Mouse (Mus musculus): ENCODE results near the gene Gm11569. TPM values are rescaled to one million over a fixed set of nuclear protein-coding genes. Genes with fewer than 3 reads are reported as not detected.
"Not testable (repeated sequence)": the region's sequence is repeated elsewhere in the genome, so short reads cannot be mapped to it uniquely, and the experiment has no call there.

Gm11569 gene
- not detected for total RNA-seq (2021)
- long read RNA-seq, experiment 1 = 0 reads
- long read RNA-seq, experiment 2 = 0 reads

DNA sequence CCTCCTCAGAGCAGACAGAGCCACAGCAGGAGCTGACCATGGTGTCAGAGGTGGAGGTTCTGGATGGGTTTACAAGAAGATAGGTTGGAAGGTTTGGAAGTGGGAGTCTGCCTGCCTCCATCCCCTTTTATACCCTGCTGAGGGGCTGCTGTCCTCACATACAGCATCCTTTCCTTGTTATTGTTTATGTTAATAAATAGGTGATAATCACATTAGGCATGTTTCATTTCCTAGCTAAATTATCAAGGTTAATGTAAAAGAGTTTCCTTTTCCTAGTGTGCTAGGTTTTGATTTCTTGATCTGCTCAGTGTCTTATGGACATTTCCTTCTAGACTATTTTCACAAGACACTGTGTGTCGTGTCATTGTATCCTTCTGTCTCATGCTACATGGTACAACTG lies at the start of gene Gm11569:
TSS of gene Gm11569 (minus strand) at position 101 of the 400 bp plus-strand sequence.
- DNase-seq = not testable (repeated sequence)

DNA sequence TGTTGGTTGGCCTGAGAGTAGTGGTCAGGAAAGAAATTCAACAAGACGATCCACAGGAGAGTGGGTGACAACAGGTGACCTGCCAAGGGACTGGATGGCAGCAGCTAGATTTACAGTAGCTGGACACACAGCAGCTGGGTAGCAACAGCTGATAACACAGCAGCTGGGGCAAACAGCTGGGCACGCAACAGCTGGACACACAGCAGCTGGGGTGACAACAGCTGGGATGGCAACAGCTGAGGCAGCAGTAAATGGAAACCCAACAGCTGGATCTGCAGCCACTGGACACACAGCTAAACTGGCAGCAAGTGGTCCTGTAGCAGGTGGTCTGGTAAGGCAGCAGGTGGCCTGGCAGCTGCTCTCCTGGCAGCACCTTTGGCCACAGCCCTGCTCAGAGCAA lies 48.0 kb upstream of the Gm11569 start:
- DNase-seq = no peak

DNA sequence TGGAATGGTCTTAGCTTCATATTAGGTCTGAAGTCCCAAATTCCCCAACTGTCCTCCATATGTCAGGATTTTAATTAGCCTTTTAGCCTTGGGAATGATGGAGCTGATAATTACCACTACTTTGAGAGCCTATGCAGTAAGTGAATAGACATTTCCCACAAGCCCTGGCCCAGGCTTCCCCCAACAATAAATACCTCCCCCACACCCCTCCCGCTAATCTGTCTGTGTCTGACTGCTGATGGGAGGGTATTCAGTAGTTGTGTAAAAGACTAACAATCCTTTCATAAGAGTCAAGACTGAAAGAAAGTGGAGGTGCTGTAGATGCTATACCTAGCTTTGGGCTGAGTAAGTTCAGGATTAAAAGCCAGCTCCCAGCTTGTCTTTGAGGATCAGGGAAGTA lies 43.5 kb upstream of the Gm11569 start:
- DNase-seq = no peak

GRCm38 (mm10) chr11:99837966-99838365 lies 39.2 kb upstream of the Gm11569 start, which contains the start of gene 2300003K06Rik:
Gene 2300003K06Rik (minus strand): TSS chr11:99838066.
- no peak for DNase-seq

- DNase-seq = not testable (repeated sequence)
Observed at GRCm38 (mm10) chr11:99815566-99815965, 16.8 kb upstream of the Gm11569 start, which contains the start of gene Gm11564. Gene Gm11564 (minus strand): TSS chr11:99815666.

GRCm38 (mm10) chr11:99809792-99810191 lies 11.1 kb upstream of the Gm11569 start, which contains the start of gene Krtap4-13:
Gene Krtap4-13 (minus strand): TSS chr11:99809892.
- not testable (repeated sequence) for DNase-seq

DNA sequence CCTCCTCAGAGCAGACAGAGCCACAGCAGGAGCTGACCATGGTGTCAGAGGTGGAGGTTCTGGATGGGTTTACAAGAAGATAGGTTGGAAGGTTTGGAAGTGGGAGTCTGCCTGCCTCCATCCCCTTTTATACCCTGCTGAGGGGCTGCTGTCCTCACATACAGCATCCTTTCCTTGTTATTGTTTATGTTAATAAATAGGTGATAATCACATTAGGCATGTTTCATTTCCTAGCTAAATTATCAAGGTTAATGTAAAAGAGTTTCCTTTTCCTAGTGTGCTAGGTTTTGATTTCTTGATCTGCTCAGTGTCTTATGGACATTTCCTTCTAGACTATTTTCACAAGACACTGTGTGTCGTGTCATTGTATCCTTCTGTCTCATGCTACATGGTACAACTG lies 5.6 kb upstream of the Gm11569 start, which contains the start of gene Gm11554:
TSS of gene Gm11554 (minus strand) at position 101 of the 400 bp plus-strand sequence.
- not testable (repeated sequence) for DNase-seq

- no peak for DNase-seq
Observed at GRCm38 (mm10) chr11:99793367-99793766, 5.4 kb downstream of the Gm11569 start, which contains the start of gene Gm11596. Gene Gm11596 (minus strand): TSS chr11:99793467.

DNA sequence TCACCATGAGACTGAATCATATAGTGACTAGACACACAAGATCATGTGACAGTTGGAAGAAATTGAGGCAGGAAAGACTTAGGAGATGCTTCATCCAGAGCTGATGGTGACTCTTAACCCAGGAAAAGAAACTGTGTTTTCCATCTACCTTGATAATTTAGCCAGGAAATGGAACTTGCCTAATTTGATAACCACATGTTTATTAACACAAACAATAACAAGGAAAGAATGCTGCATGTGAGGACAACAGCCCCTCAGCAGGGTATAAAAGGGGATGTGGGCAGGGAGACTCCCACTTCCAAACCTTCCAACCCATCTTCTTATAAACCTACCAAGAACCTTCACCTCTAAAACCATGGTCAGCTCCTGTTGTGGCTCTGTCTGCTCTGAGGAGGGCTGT lies 13.8 kb downstream of the Gm11569 start, which contains the start of gene Krtap4-9:
TSS of gene Krtap4-9 (plus strand) at position 301 of the 400 bp plus-strand sequence.
- DNase-seq = not testable (repeated sequence)

DNA sequence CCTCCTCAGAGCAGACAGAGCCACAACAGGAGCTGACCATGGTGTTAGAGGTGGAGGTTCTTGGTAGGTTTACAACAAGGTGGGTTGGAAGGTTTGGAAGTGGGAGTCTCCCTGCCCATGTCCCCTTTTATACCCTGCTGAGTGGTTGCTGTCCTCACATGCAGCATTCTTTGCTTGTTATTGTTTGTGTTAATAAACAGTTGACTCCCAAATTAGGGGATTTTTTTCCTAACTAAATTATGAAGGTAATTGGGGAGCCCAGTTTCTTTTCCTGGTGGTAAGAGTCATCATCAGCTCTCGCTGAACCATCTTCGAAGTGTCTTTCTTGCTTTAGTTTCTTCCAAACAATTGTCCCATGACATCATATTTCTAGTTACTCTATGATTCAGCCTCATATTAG lies 18.1 kb downstream of the Gm11569 start, which contains the start of gene Krtap4-8:
TSS of gene Krtap4-8 (minus strand) at position 101 of the 400 bp plus-strand sequence.
- DNase-seq = no peak

DNA sequence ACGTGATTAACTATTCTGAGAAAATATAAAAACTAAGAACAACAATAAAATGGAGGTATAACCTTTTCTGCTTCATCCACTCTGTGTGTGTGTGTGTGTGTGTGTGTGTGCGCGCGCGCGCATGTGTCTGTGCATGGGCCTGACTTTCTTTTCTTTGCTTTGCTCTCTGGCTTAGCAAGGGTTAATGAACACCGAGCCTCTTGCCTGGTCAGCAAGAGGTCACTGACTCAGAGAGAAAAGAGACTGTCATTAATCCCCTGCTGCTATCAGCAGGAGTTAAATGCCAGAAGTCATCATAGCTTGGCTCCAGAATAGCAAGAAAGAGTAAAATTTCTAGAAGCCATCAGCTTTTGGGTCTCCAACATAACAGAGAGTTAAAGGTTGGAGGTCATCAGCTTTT lies 20.3 kb downstream of the Gm11569 start:
- DNase-seq = no peak

DNA sequence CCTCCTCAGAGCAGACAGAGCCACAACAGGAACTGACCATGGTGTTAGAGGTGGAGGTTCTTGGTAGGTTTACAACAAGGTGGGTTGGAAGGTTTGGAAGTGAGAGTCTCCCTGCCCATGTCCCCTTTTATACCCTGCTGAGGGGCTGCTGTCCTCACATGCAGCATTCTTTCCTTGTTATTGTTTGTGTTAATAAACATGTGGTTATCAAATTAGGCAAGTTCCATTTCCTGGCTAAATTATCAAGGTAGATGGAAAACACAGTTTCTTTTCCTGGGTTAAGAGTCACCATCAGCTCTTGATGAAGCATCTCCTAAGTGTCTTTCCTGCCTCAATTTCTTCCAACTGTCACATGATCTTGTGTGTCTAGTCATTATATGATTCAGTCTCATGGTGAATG lies 25.9 kb downstream of the Gm11569 start, which contains the start of gene Gm11595:
TSS of gene Gm11595 (minus strand) at position 101 of the 400 bp plus-strand sequence.
- DNase-seq = not testable (repeated sequence)

DNA sequence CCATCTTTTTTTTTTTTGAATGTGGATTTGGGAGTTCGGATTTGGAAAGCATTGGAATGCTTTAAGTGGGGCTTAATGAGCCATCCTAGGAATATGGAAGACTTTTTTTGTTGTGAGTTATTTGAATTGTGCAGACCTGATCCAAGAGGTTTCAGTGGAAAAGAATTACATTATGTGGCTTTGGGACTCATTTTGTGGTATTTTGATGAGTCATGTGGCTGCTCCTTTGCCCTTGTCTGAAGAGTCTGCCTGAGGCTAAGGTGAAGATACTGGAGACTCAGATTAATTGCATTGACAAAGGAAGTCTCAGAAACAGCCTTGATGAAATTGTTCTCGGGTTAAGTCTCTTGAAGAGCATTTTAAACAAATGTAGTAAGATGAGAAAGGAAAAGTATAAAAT lies 30.3 kb downstream of the Gm11569 start:
- no peak for DNase-seq

DNA sequence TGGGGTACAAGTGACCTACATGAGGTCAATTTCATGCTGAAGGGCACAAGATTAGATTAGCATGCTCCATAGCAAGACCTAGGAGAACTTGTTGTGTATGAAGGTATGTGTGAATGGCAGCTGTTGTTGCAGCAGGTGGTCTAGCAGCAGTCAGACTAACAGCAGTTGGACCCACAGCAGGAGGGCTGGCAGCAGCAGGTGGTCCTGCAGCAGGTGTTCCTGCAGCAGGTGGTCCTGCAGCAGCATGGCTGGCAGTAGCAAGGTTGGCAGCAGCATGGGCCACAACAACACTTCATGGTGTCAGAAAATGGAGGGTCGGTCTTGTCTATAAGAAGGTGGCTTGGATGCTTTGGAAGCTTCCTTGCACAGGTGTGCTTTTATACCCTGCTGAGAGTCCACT lies 39.9 kb downstream of the Gm11569 start:
- DNase-seq = no peak

Other genes starting within 250 kb of the Gm11569 start
- gene Krtap3-3, start 248.1 kb downstream of the Gm11569 start, total RNA-seq (2021) = not detected
- not detected for gene Krtap3-2, start 242.1 kb downstream of the Gm11569 start, total RNA-seq (2021)
- gene Gm11939, start 239.5 kb downstream of the Gm11569 start, total RNA-seq (2021) = not detected
- not detected for gene Krtap3-1, start 232.3 kb downstream of the Gm11569 start, total RNA-seq (2021)
- gene Krtap1-5, start 217.9 kb downstream of the Gm11569 start, total RNA-seq (2021) = not detected
- gene Krtap1-4, start 215.3 kb downstream of the Gm11569 start, total RNA-seq (2021) = not detected
- not detected for gene Krtap1-3, start 207.6 kb downstream of the Gm11569 start, total RNA-seq (2021)
- gene Krtap9-3, start 200.8 kb downstream of the Gm11569 start, total RNA-seq (2021) = not detected
- not detected for gene Gm11938, start 195.6 kb downstream of the Gm11569 start, total RNA-seq (2021)
- gene Gm11937, start 188.7 kb downstream of the Gm11569 start, total RNA-seq (2021) = not detected
- gene Krtap2-4, start 184.1 kb downstream of the Gm11569 start, total RNA-seq (2021) = not detected
- not detected for gene Gm11562, start 178.5 kb downstream of the Gm11569 start, total RNA-seq (2021)
- gene Krtap4-1, start 170.7 kb downstream of the Gm11569 start, total RNA-seq (2021) = not detected
- gene Krtap4-2, start 163.8 kb downstream of the Gm11569 start, total RNA-seq (2021) = not detected
- not detected for gene Krtap4-7, start 154.8 kb downstream of the Gm11569 start, total RNA-seq (2021)
- gene Gm11555, start 148.7 kb downstream of the Gm11569 start, total RNA-seq (2021) = not detected
- not detected for gene Gm11563, start 140.0 kb downstream of the Gm11569 start, total RNA-seq (2021)
- gene Krtap4-6, start 133.0 kb downstream of the Gm11569 start, total RNA-seq (2021) = not detected
- gene Gm14190, start 108.2 kb downstream of the Gm11569 start, total RNA-seq (2021) = not detected
- gene Gm14180, start 64.6 kb downstream of the Gm11569 start, total RNA-seq (2021) = not detected
- not detected for gene Gm11595, start 26.0 kb downstream of the Gm11569 start, total RNA-seq (2021)
- gene Krtap4-8, start 18.2 kb downstream of the Gm11569 start, total RNA-seq (2021) = not detected
- not detected for gene Krtap4-9, start 13.7 kb downstream of the Gm11569 start, total RNA-seq (2021)
- not detected for gene Gm11596, start 5.5 kb downstream of the Gm11569 start, total RNA-seq (2021)
- not detected for gene Gm11554, start 5.5 kb upstream of the Gm11569 start, total RNA-seq (2021)
- gene Krtap4-13, start 11.0 kb upstream of the Gm11569 start, total RNA-seq (2021) = not detected
- gene Gm11564, start 16.7 kb upstream of the Gm11569 start, total RNA-seq (2021) = not detected
- gene 2300003K06Rik, start 39.1 kb upstream of the Gm11569 start, total RNA-seq (2021) = not detected
- not detected for gene Krtap4-16, start 52.7 kb upstream of the Gm11569 start, total RNA-seq (2021)
- gene Gm11568, start 59.0 kb upstream of the Gm11569 start, total RNA-seq (2021) = not detected
- not detected for gene Gm11559, start 65.5 kb upstream of the Gm11569 start, total RNA-seq (2021)
- gene Krtap9-1, start 74.5 kb upstream of the Gm11569 start, total RNA-seq (2021) = not detected
- gene Gm11567, start 80.3 kb upstream of the Gm11569 start, total RNA-seq (2021) = not detected
- not detected for gene Krtap31-1, start 109.0 kb upstream of the Gm11569 start, total RNA-seq (2021)
- not detected for gene Gm11565, start 115.8 kb upstream of the Gm11569 start, total RNA-seq (2021)
- gene Krtap31-2, start 137.4 kb upstream of the Gm11569 start, total RNA-seq (2021) = not detected
- gene Krtap9-5, start 149.5 kb upstream of the Gm11569 start, total RNA-seq (2021) = not detected
- not detected for gene Krtap29-1, start 180.1 kb upstream of the Gm11569 start, total RNA-seq (2021)
- not detected for gene Krtap16-1, start 187.7 kb upstream of the Gm11569 start, total RNA-seq (2021)
- gene Krtap17-1, start 195.1 kb upstream of the Gm11569 start, total RNA-seq (2021) = not detected
- not detected for gene Krt33a, start 217.3 kb upstream of the Gm11569 start, total RNA-seq (2021)
- gene Krt33b, start 230.9 kb upstream of the Gm11569 start, total RNA-seq (2021) = not detected
- not detected for gene Krt34, start 242.6 kb upstream of the Gm11569 start, total RNA-seq (2021)

Data from adrenal gland, postnatal 10 days (tissue).